Mouse (Mus musculus): ENCODE results near the gene Dnajc10. TPM values are rescaled to one million over a fixed set of nuclear protein-coding genes. Genes with fewer than 3 reads are reported as not detected.

Gene Dnajc10
- polyA plus RNA-seq, 1 experiment from 2014 or later, result 80.3 TPM

- H3K27me3 ChIP-seq (replicated peaks; ENCODE audit: low read depth, poor library complexity, severe bottlenecking), result no peaks in the 10 kb centered on the region
- H3K9me3 ChIP-seq, result no peaks in the 10 kb centered on the region
- no peaks in the 10 kb centered on the region for H3K36me3 ChIP-seq (replicated peaks)
- WGBS, result 89% methylated on average over 8 of the region's 8 CpGs
- H3K27ac ChIP-seq (replicated peaks), result no peak overlapping the region
- DNase-seq (ENCODE audit: low spot score), result no peak
- H3K4me3 ChIP-seq, result no peak overlapping the region
- H3K4me1 ChIP-seq, result no peaks in the 10 kb centered on the region
Measured at GRCm38 (mm10) chr2:80371458-80371857, 56.2 kb downstream of the Dnajc10 start.

- peaks cover 6% of the 10 kb centered on the region; the same call in 1 of the 2 replicates for H3K9me3 ChIP-seq
- no peak overlapping the region for H3K4me3 ChIP-seq
- DNase-seq (ENCODE audit: low spot score), result no peak
- no peaks in the 10 kb centered on the region for H3K27me3 ChIP-seq (replicated peaks; ENCODE audit: low read depth, poor library complexity, severe bottlenecking)
- no peaks in the 10 kb centered on the region for H3K4me1 ChIP-seq
- no peaks in the 10 kb centered on the region for H3K36me3 ChIP-seq (replicated peaks)
- H3K27ac ChIP-seq (replicated peaks), result no peak overlapping the region
Measured at GRCm38 (mm10) chr2:80374892-80375291, 59.6 kb downstream of the Dnajc10 start.

GRCm38 (mm10) chr2:80379848-80380247, 64.6 kb downstream of the Dnajc10 start:
- 86% methylated on average over 5 of the region's 5 CpGs for WGBS
- no peaks in the 10 kb centered on the region for H3K4me1 ChIP-seq
- peaks cover 6% of the 10 kb centered on the region; the same call in 1 of the 2 replicates for H3K9me3 ChIP-seq
- DNase-seq (ENCODE audit: low spot score), result no peak
- no peaks in the 10 kb centered on the region for H3K27me3 ChIP-seq (replicated peaks; ENCODE audit: low read depth, poor library complexity, severe bottlenecking)
- no peak overlapping the region for H3K27ac ChIP-seq (replicated peaks)
- no peak overlapping the region for H3K4me3 ChIP-seq
- H3K36me3 ChIP-seq (replicated peaks), result no peaks in the 10 kb centered on the region

- 0 out of 2 replicates have a peak, but pooled peaks cover 9% of the 10 kb centered on the region for H3K4me1 ChIP-seq
- no peaks in the 10 kb centered on the region for H3K27me3 ChIP-seq (replicated peaks; ENCODE audit: low read depth, poor library complexity, severe bottlenecking)
- no peaks in the 10 kb centered on the region for H3K9me3 ChIP-seq
- H3K36me3 ChIP-seq (replicated peaks), result no peaks in the 10 kb centered on the region
- no peak overlapping the region for H3K27ac ChIP-seq (replicated peaks)
- DNase-seq (ENCODE audit: low spot score), result no peak
- 78% methylated on average over 4 of the region's 4 CpGs for whole genome bisulfite sequencing
- no peak overlapping the region for H3K4me3 ChIP-seq
Measured at GRCm38 (mm10) chr2:80384447-80384846, 69.2 kb downstream of the Dnajc10 start.

- Histone ChIP-seq H3K4me1 (0 out of 2 replicates have a peak, but pooled peaks cover 9% of the 10 kb centered on the region), H3K27ac (replicated peaks) (no peak overlapping the region), H3K4me3 (no peak overlapping the region), H3K27me3 (replicated peaks; ENCODE audit: low read depth, poor library complexity, severe bottlenecking) (no peaks in the 10 kb centered on the region), H3K9me3 (no peaks in the 10 kb centered on the region), H3K36me3 (replicated peaks) (no peaks in the 10 kb centered on the region)
- 87% methylated on average over 2 of the region's 2 CpGs for WGBS
- no peak for DNase-seq (ENCODE audit: low spot score)
Measured at GRCm38 (mm10) chr2:80386255-80386654, 71.0 kb downstream of the Dnajc10 start.

- WGBS, result 62% methylated on average over 9 of the region's 9 CpGs
- H3K9me3 ChIP-seq, result no peaks in the 10 kb centered on the region
- H3K36me3 ChIP-seq (replicated peaks), result no peaks in the 10 kb centered on the region
- H3K4me3 ChIP-seq, result no peak overlapping the region
- no peaks in the 10 kb centered on the region for H3K27me3 ChIP-seq (replicated peaks; ENCODE audit: low read depth, poor library complexity, severe bottlenecking)
- no peak for DNase-seq (ENCODE audit: low spot score)
- H3K4me1 ChIP-seq, result 0 out of 2 replicates have a peak, but pooled peaks cover 9% of the 10 kb centered on the region
- H3K27ac ChIP-seq (replicated peaks), result 0 out of 2 replicates have a peak overlapping the region, but pooled peaks have one; percentile 19
Measured at GRCm38 (mm10) chr2:80387668-80388067, 72.4 kb downstream of the Dnajc10 start.

- peak overlapping the region; percentile 14; the same call in 1 of the 2 replicates for H3K27ac ChIP-seq (replicated peaks)
- 82% methylated on average over 3 of the region's 3 CpGs for WGBS
- H3K4me1 ChIP-seq, result 0 out of 2 replicates have a peak, but pooled peaks cover 9% of the 10 kb centered on the region
- H3K27me3 ChIP-seq (replicated peaks; ENCODE audit: low read depth, poor library complexity, severe bottlenecking), result no peaks in the 10 kb centered on the region
- H3K4me3 ChIP-seq, result no peak overlapping the region
- no peaks in the 10 kb centered on the region for H3K36me3 ChIP-seq (replicated peaks)
- no peaks in the 10 kb centered on the region for H3K9me3 ChIP-seq
- DNase-seq (ENCODE audit: low spot score), result no peak
Measured at GRCm38 (mm10) chr2:80388341-80388740, 73.1 kb downstream of the Dnajc10 start.

- Histone ChIP-seq H3K36me3 (replicated peaks) (no peaks in the 10 kb centered on the region), H3K4me1 (peaks cover 38% of the 10 kb centered on the region), H3K27me3 (replicated peaks; ENCODE audit: low read depth, poor library complexity, severe bottlenecking) (peaks cover 17% of the 10 kb centered on the region), H3K27ac (replicated peaks) (peak overlapping the region; percentile 59), H3K9me3 (no peaks in the 10 kb centered on the region), H3K4me3 (no peak overlapping the region)
- DNase-seq (ENCODE audit: low spot score), result no peak
- 59% methylated on average over 7 of the region's 7 CpGs for WGBS
Measured at GRCm38 (mm10) chr2:80396057-80396456, 80.8 kb downstream of the Dnajc10 start.

GRCm38 (mm10) chr2:80396864-80397263, 81.6 kb downstream of the Dnajc10 start:
- H3K9me3 ChIP-seq, result no peaks in the 10 kb centered on the region
- peak overlapping the region; percentile 77 for H3K27ac ChIP-seq (replicated peaks)
- peaks cover 38% of the 10 kb centered on the region for H3K4me1 ChIP-seq
- no peak overlapping the region for H3K4me3 ChIP-seq
- no peak for DNase-seq (ENCODE audit: low spot score)
- WGBS, result 39% methylated on average over 3 of the region's 3 CpGs
- H3K27me3 ChIP-seq (replicated peaks; ENCODE audit: low read depth, poor library complexity, severe bottlenecking), result peaks cover 25% of the 10 kb centered on the region
- H3K36me3 ChIP-seq (replicated peaks), result no peaks in the 10 kb centered on the region

- Histone ChIP-seq H3K4me3 (no peak overlapping the region), H3K27ac (replicated peaks) (peak overlapping the region; percentile 77), H3K27me3 (replicated peaks; ENCODE audit: low read depth, poor library complexity, severe bottlenecking) (peaks cover 43% of the 10 kb centered on the region), H3K4me1 (peaks cover 38% of the 10 kb centered on the region), H3K36me3 (replicated peaks) (no peaks in the 10 kb centered on the region), H3K9me3 (no peaks in the 10 kb centered on the region)
- DNase-seq (ENCODE audit: low spot score), result peak; percentile 25
- WGBS, result 8% methylated on average over 3 of the region's 3 CpGs
Measured at GRCm38 (mm10) chr2:80398595-80399099, 83.4 kb downstream of the Dnajc10 start.

Other genes with a start within 250 kb of the Dnajc10 start
- 0.63 and 0.77 TPM in 2 replicates for gene Pde1a, start 186.0 kb upstream of the Dnajc10 start, polyA plus RNA-seq (2016; fragmentation: Nextera tagmentation; extraction: Ambion mirVana)
- not detected in 2 replicates for gene Prdx6b, start 23.0 kb upstream of the Dnajc10 start, polyA plus RNA-seq (2016; fragmentation: Nextera tagmentation; extraction: Ambion mirVana)
- gene Frzb, start 132.2 kb downstream of the Dnajc10 start, polyA plus RNA-seq (2016; fragmentation: Nextera tagmentation; extraction: Ambion mirVana), result 72.0 and 74.6 TPM in 2 replicates